Mouse (Mus musculus): ENCODE data around the gene Nol11.

- TF ChIP-seq CTCF (IDR thresholded peaks at IDR 0.05; ENCODE audit: borderline replicate concordance, control insufficient read depth, extremely low read depth, insufficient read depth, low read length, poor library complexity) (no peak), POLR2A (IDR thresholded peaks at IDR 0.05; ENCODE audit: control insufficient read depth, extremely low read depth, insufficient read depth, low read length, poor library complexity) (no peak)
Observed at GRCm38 (mm10) chr11:107215111-107215510, 25.9 kb upstream of the Nol11 start.

Data from thymus, adult 2 months (tissue).